Mouse (Mus musculus): ENCODE measurements at regions not wholly inside any gene's neighbourhood (a gene's known extent, or its start where the extent isn't known, plus 50 kb on each side); places are given as distances from the start of the nearest gene placed in this dataset.

- Histone ChIP-seq H3K9me3 (replicated peaks) (no peaks in the 10 kb centered on the region), H3K4me3 (no peak overlapping the region), H3K36me3 (no peaks in the 10 kb centered on the region), H3K27me3 (ENCODE audit: low read depth, poor library complexity, severe bottlenecking) (peaks cover 14% of the 10 kb centered on the region), H3K4me1 (peaks cover 9% of the 10 kb centered on the region), H3K27ac (no peak overlapping the region)
- 71% methylated on average over 8 of the region's 8 CpGs for WGBS
- no peak for DNase-seq (ENCODE audit: low spot score)
Measured at GRCm38 (mm10) chr9:69705942-69706341, 54.8 kb downstream of the Foxb1 start.

DNA sequence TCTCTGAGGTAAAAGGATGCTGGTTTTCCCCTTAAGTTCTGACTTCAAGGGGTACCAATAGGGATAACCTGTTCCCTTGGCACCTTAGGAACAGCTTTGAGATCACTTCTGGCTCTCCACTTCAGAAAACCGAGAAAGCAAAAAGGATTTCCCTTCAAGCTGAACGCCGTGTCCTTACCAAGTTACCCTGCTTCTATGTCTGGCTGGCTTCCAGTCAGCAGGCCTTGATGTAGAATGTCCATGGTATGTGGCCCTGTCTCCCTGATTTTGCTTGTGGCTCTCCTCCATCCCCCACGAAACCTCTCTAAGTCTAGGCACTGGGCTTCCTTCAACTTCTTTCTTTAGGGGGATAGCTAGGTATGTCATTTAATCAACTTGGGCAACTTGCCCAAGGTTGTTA is 55.7 kb downstream of the Foxb1 start:
- WGBS, result 67% methylated on average over 4 of the region's 4 CpGs
- no peak for DNase-seq (ENCODE audit: low spot score)
- no peaks in the 10 kb centered on the region for H3K36me3 ChIP-seq
- H3K9me3 ChIP-seq (replicated peaks), result no peaks in the 10 kb centered on the region
- H3K4me3 ChIP-seq, result no peak overlapping the region
- no peak overlapping the region for H3K27ac ChIP-seq
- peaks cover 9% of the 10 kb centered on the region for H3K4me1 ChIP-seq
- peaks cover 14% of the 10 kb centered on the region for H3K27me3 ChIP-seq (ENCODE audit: low read depth, poor library complexity, severe bottlenecking)

- H3K27me3 ChIP-seq (ENCODE audit: low read depth, poor library complexity, severe bottlenecking), result peaks cover 14% of the 10 kb centered on the region
- H3K4me1 ChIP-seq, result peaks cover 9% of the 10 kb centered on the region
- no peak for DNase-seq (ENCODE audit: low spot score)
- H3K4me3 ChIP-seq, result no peak overlapping the region
- no peak overlapping the region for H3K27ac ChIP-seq
- no peaks in the 10 kb centered on the region for H3K9me3 ChIP-seq (replicated peaks)
- H3K36me3 ChIP-seq, result no peaks in the 10 kb centered on the region
- WGBS, result 73% methylated on average over 7 of the region's 7 CpGs
Measured at GRCm38 (mm10) chr9:69703731-69704130, 57.0 kb downstream of the Foxb1 start.

DNA sequence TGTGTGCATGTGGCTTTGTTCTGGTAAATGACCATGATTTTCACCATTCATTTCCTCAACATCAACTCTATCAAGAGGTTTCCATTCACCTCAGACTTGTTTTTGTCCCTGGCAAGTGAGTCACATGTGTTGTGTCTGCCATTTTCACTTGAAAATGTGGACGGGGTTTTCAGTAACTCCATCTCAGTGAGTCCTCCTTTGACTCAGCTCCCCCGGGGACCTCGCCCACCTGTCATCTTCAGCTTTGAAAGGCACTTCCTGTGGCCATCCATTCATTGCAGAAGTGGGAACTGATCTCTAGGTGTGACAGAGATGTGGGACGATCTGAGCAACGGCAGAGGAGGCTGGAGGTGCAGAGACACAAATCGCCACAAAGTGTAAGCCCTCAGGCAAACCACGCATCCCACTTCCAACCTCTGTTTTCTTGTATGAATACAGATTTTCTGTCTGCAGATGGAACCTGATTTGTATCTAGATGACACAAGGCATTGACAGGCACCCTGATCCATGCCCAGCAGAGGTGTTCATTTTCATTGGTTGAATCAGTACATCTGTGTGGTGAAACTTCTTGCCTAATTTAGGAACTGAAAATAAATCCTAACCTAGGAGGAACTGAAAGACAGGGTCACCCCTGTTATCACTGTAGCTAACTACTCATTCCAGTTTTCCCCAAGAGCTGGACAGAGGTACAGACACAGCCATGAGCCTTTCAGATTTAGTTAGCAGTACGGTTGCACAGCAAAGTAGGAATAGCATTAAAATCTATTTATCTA is 58.4 kb downstream of the Foxb1 start:
- H3K27ac ChIP-seq, result no peak overlapping the region
- DNase-seq (ENCODE audit: low spot score), result no peak
- peaks cover 20% of the 10 kb centered on the region for H3K27me3 ChIP-seq (ENCODE audit: low read depth, poor library complexity, severe bottlenecking)
- 86% methylated on average over 8 of the region's 8 CpGs for WGBS
- no peaks in the 10 kb centered on the region for H3K9me3 ChIP-seq (replicated peaks)
- peaks cover 9% of the 10 kb centered on the region for H3K4me1 ChIP-seq
- H3K36me3 ChIP-seq, result no peaks in the 10 kb centered on the region
- H3K4me3 ChIP-seq, result no peak overlapping the region

- 85% methylated on average over 9 of the region's 9 CpGs for WGBS
- H3K27me3 ChIP-seq (ENCODE audit: low read depth, poor library complexity, severe bottlenecking), result peaks cover 14% of the 10 kb centered on the region
- no peak for DNase-seq (ENCODE audit: low spot score)
- no peaks in the 10 kb centered on the region for H3K9me3 ChIP-seq (replicated peaks)
- no peaks in the 10 kb centered on the region for H3K36me3 ChIP-seq
- H3K4me3 ChIP-seq, result no peak overlapping the region
- peaks cover 7% of the 10 kb centered on the region for H3K4me1 ChIP-seq
- no peak overlapping the region for H3K27ac ChIP-seq
Measured at GRCm38 (mm10) chr9:69700696-69701095, 60.0 kb downstream of the Foxb1 start.

DNA sequence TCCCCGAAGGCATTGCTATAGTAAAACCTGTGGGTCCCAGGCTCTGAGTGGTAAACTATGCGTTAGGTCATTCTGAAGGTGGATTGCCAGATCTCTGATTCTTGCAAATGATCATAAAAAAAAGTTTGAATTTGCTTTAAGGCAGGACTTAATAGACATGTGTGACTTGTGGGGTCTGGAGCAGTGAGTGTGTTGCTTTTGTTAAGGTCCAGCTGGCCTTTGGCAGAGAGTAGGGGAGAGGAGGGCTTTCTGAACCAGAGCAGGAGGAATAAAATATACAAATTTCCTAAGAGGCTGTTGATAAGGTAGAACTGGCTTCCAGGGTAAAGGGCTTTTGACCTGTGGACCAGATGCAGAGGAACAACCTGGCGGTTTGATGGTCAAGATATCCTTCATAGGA is 69.0 kb downstream of the Foxb1 start:
- Histone ChIP-seq H3K4me3 (no peak overlapping the region), H3K27me3 (ENCODE audit: low read depth, poor library complexity, severe bottlenecking) (peaks cover 45% of the 10 kb centered on the region), H3K36me3 (no peaks in the 10 kb centered on the region), H3K4me1 (peaks cover 16% of the 10 kb centered on the region), H3K27ac (no peak overlapping the region), H3K9me3 (replicated peaks) (no peaks in the 10 kb centered on the region)
- DNase-seq (ENCODE audit: low spot score), result no peak
- WGBS, result 88% methylated on average over 3 of the region's 3 CpGs

GRCm38 (mm10) chr9:69687349-69688123 is 73.2 kb downstream of the Foxb1 start:
- Histone ChIP-seq H3K36me3 (no peaks in the 10 kb centered on the region), H3K27ac (no peak overlapping the region), H3K4me3 (no peak overlapping the region), H3K4me1 (peaks cover 21% of the 10 kb centered on the region), H3K27me3 (ENCODE audit: low read depth, poor library complexity, severe bottlenecking) (peaks cover 80% of the 10 kb centered on the region), H3K9me3 (replicated peaks) (no peaks in the 10 kb centered on the region)
- DNase-seq (ENCODE audit: low spot score), result no peak
- 9% methylated on average over 12 of the region's 12 CpGs for WGBS

DNA sequence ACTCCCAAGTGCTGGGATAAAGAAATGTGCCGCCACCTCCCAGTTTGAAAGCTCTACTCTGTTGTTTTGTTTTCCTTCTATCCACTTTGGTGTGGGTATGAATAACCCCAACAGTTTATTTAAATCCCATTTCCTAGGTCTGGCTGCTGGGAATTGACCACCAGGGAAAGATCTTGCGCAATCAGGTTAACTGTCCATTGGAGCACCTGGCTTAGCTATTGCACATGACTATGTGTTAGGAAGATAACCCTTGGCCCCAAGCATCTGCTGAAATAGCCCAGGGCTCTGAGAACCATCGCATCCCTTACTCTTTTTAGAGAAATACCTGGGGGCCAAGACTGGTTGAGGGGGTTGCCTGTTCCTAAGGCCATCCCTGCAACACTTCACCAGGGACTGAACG is 74.0 kb downstream of the Foxb1 start:
- Histone ChIP-seq H3K4me3 (no peak overlapping the region), H3K27me3 (ENCODE audit: low read depth, poor library complexity, severe bottlenecking) (peaks cover 81% of the 10 kb centered on the region), H3K4me1 (peaks cover 28% of the 10 kb centered on the region), H3K36me3 (no peaks in the 10 kb centered on the region), H3K9me3 (replicated peaks) (no peaks in the 10 kb centered on the region), H3K27ac (no peak overlapping the region)
- DNase-seq (ENCODE audit: low spot score), result no peak
- 40% methylated on average over 4 of the region's 4 CpGs for WGBS

DNA sequence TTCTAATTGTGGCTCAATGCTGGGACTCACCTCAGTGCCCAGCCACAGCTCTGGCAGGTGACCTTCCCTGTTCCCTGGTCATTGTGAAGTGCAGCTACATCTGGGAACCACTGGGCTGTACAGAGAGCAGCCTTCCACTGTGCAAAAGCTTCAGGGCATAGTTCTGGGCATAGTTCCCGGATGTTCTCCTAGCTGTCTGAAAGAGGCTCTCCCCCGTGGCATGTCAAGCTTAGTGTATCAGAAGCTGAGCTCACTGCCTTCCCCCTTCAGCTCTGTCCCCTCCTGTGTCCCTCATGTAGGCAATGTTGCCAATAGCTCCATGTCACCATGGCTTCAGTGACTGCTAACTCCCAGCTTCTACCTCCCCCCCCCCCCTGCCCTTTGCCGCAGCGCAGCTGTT is 75.1 kb downstream of the Foxb1 start:
- Histone ChIP-seq H3K27me3 (ENCODE audit: low read depth, poor library complexity, severe bottlenecking) (peaks cover 76% of the 10 kb centered on the region), H3K4me1 (peaks cover 36% of the 10 kb centered on the region), H3K4me3 (no peak overlapping the region), H3K9me3 (replicated peaks) (no peaks in the 10 kb centered on the region), H3K27ac (no peak overlapping the region), H3K36me3 (no peaks in the 10 kb centered on the region)
- DNase-seq (ENCODE audit: low spot score), result no peak
- WGBS, result 66% methylated on average over 4 of the region's 4 CpGs

DNA sequence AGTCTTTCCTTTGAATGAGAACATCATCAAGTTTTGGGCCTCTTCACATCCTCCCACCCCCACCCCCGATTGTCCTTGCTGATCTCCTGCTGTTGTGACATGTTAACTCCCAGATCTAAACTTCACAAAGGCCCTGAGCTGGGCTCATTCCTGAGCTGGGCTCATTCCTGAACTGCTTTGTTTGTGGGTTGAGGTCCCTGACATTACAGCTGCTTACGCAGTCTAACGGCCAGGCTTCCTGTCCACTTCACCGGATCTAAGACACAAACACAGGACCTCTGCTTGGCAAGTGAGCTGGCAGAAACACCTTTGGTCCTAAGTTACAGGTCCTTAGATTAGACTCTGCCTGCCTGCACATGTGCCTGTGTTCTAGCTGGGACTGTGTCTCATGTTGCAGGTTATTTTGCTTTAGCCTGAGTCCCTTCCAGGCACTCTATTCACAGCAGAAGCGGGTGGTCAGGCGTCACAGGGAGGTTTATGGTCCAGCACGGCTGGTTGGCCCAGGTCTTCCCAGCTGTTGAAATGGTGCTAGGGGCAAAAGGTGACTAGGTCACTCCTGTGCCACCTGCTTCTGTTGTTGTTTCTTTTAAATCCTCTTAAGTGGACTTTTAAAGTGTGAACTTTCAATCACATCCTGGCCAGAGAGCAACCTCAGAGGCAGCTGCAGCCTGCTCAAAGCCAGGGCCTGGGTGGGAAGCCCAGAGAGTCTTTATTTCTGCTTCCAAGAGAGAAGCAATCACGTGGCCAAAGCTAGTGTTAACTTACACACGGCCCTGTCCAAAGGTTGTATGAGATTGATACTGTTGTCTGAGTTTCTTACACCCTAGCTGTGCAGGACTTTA is 79.1 kb downstream of the Foxb1 start:
- Histone ChIP-seq H3K4me1 (peaks cover 18% of the 10 kb centered on the region), H3K27me3 (ENCODE audit: low read depth, poor library complexity, severe bottlenecking) (peaks cover 65% of the 10 kb centered on the region), H3K36me3 (no peaks in the 10 kb centered on the region), H3K4me3 (no peak overlapping the region), H3K9me3 (replicated peaks) (no peaks in the 10 kb centered on the region), H3K27ac (peak overlapping the region; percentile 30; the same call in 1 of the 2 replicates)
- 8% methylated on average over 9 of the region's 9 CpGs for WGBS
- DNase-seq (ENCODE audit: low spot score), result peak; percentile 56

GRCm38 (mm10) chr9:69678634-69679033 is 82.1 kb downstream of the Foxb1 start:
- Histone ChIP-seq H3K27ac (no peak overlapping the region), H3K4me1 (peaks cover 16% of the 10 kb centered on the region), H3K27me3 (ENCODE audit: low read depth, poor library complexity, severe bottlenecking) (peaks cover 52% of the 10 kb centered on the region; the same call in 1 of the 2 replicates), H3K9me3 (replicated peaks) (no peaks in the 10 kb centered on the region), H3K4me3 (no peak overlapping the region), H3K36me3 (no peaks in the 10 kb centered on the region)
- 82% methylated on average over 1 of the region's 1 CpGs for WGBS
- no peak for DNase-seq (ENCODE audit: low spot score)

- DNase-seq (ENCODE audit: low spot score), result no peak
- 74% methylated on average over 10 of the region's 10 CpGs for WGBS
- H3K27me3 ChIP-seq (ENCODE audit: low read depth, poor library complexity, severe bottlenecking), result peaks cover 79% of the 10 kb centered on the region
Measured at GRCm38 (mm10) chr9:69673463-69674105, 87.2 kb downstream of the Foxb1 start.

More at GRCm38 (mm10) chr9:69673463-69674105, 87.2 kb downstream of the Foxb1 start:
- Histone ChIP-seq H3K4me3 (no peak overlapping the region), H3K9me3 (replicated peaks) (no peaks in the 10 kb centered on the region), H3K4me1 (peaks cover 27% of the 10 kb centered on the region), H3K27ac (no peak overlapping the region), H3K36me3 (no peaks in the 10 kb centered on the region)

Measured in limb, embryonic 10.5 days (tissue).